Mouse (Mus musculus) megakaryocyte, embryonic 14.5 days (primary cell): Measurements from ENCODE around the gene St6gal1. TPM values are rescaled to one million over a fixed set of nuclear protein-coding genes. Genes with fewer than 3 reads are reported as not detected.

Source experiments
- H3K27me3 ChIP-seq: replicated peaks from 2 replicates; pipeline ENCODE3; 2012; ENCODE audit warnings: inconsistent platforms
- H3K36me3 ChIP-seq: replicated peaks from 2 replicates; pipeline ENCODE3; 2012; ENCODE audit warnings: low read length, inconsistent platforms, mixed read lengths
- H3K4me1 ChIP-seq: 2 replicates; pipeline ENCODE4 v1.6.1; 2012; ENCODE audit warnings: inconsistent platforms
- H3K4me3 ChIP-seq: replicated peaks from 2 replicates; pipeline ENCODE3; 2012; ENCODE audit warnings: moderate library complexity, mild to moderate bottlenecking, inconsistent platforms
- H3K9me3 ChIP-seq: 2 replicates; pipeline ENCODE4 v1.6.1; 2012; ENCODE audit warnings: inconsistent platforms
- FLI1 ChIP-seq: IDR thresholded peaks from 2 replicates; pipeline ENCODE4 v1.6.1; 2012; ENCODE audit warnings: low read length, inconsistent platforms, mixed read lengths
- GATA1 ChIP-seq: IDR thresholded peaks from 3 replicates; pipeline ENCODE4 v1.6.1; 2012; ENCODE audit warnings: mixed read lengths, low read length, inconsistent platforms, borderline replicate concordance
- polyA plus RNA-seq: library from polyadenylated mRNA; stranded (reverse); fragments of >175 nt; gene quantifications from 2 replicates; pipeline ENCODE4 v1.2.3, GENCODE M21; 2012; ENCODE audit warnings: low replicate concordance; ENCODE audit not compliant: insufficient read depth

Gene St6gal1
- polyA plus RNA-seq, 1 experiment: not detected

DNA sequence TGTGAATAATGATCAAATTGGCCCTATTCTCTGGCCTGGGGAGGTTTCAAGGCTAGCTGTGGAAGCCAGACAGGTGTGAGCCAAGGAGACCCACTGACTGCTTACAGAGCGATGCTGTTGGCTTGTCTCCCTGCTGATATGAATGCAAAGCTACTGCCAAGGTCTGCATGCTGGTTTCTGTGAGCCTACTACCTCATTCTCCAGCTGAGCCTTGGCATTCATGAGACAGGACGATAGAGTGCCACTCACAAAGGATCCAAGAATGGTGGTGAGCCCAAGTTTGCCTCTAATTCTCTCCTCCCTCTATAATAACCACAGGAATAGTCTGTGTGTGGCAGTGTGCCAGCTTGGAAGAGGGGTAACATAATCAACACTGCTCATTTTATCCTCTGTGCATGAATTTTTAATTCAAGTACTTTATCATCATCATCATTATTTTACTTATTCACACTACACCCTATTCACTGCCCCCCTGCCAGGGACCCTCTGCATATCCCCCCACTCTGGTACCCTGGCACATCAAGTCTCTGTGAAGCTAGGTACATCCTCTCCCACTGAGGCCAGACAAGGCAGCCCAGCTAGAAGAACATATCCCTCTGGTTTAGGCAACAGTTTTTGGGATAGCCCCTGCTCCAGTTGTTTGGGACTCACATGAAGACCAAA, 139.9 kb downstream of the St6gal1 start:
- Histone ChIP-seq H3K4me3 (no peak overlapping the region), H3K4me1 (no peaks in the 10 kb centered on the region), H3K36me3 (no peaks in the 10 kb centered on the region), H3K27me3 (peaks cover 5% of the 10 kb centered on the region), H3K9me3 (0 out of 2 replicates have a peak, but pooled peaks cover 5% of the 10 kb centered on the region)
- TF ChIP-seq FLI1: no peak
- no peak for TF ChIP-seq GATA1

DNA sequence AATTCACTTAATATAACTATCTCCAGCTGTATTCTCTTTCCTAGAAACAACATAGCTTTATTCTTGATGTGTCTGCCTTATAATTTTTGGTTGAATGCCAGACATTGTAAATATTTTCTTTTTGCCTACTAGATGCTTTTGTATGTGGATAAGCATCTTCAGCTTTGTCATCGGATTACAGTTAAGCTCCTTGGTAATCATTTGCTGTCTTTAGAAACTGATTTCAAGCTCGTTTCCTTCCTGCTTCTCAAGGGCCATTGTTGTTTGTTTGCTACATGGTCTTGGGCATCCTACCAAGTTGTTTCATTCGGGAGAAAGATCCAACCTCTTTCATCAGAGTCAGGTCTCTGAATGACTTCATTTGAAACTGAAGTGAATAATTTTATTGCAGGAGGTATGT, 144.6 kb downstream of the St6gal1 start:
- Histone ChIP-seq H3K27me3 (peaks cover 3% of the 10 kb centered on the region), H3K36me3 (no peaks in the 10 kb centered on the region), H3K4me3 (no peak overlapping the region), H3K4me1 (no peaks in the 10 kb centered on the region), H3K9me3 (peaks cover 9% of the 10 kb centered on the region)
- TF ChIP-seq FLI1: no peak
- no peak for TF ChIP-seq GATA1

DNA sequence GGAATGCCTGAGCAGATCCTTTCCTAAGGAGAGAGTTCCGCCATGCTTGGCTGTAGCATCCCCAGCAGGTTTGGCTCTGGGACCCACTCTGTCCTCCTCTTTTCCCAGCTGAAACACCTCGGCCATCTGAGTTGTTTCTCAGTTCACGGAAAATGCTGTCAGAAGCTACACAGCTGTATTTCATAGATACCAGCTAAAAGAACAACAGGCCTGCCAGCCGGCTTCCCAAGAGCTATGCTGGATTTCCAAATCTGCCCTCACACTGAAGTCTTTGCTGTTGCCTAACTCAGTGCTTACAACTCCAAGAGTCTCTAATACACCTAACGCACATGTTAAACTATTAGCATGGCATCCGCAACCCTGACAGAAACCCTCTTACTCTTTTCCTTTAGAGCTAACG, 146.2 kb downstream of the St6gal1 start:
- Histone ChIP-seq H3K27me3 (no peaks in the 10 kb centered on the region), H3K4me3 (no peak overlapping the region), H3K4me1 (no peaks in the 10 kb centered on the region), H3K36me3 (no peaks in the 10 kb centered on the region), H3K9me3 (peaks cover 11% of the 10 kb centered on the region)
- TF ChIP-seq FLI1 (no peak), GATA1 (no peak)

DNA sequence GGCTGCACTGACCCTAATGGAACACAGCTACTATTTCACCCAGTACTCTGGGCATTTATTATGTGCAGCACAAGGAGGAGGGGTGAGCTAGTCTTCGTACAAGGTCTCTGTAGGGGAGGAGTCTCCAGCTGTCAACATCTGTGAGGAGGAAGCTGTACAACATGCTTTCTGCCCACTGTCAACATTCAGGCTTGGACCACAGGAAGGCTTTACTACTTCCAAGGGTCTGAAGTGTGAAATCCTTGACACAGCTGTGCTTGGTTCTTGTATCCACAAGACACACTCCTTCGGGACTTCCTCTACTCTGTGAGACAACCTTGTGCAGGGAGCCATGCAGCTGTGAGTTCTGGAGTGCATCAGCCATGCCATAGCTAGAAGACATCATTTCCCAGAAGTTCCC, 147.8 kb downstream of the St6gal1 start:
- Histone ChIP-seq H3K27me3 (no peaks in the 10 kb centered on the region), H3K4me3 (no peak overlapping the region), H3K9me3 (peaks cover 11% of the 10 kb centered on the region), H3K4me1 (no peaks in the 10 kb centered on the region), H3K36me3 (no peaks in the 10 kb centered on the region)
- TF ChIP-seq GATA1 (no peak), FLI1 (no peak)

DNA sequence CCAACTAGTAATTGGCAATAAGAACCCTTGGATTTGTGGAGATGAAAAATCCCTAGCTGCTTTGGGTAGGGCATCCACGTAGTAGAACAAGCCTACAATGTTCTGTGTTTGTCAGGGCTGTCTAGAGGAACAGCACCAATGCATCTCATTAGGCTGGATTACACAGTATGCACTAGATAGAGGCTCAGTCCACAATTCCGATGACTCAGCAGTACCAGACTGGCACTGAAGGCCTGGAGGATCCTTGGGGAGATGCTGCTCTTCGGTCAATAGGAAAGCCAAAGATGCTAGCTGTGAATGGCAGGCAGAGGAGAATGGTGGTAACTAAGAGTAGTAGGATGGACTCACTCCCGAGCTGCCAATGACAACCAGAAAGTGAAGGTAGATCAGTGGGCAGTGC, 149.5 kb downstream of the St6gal1 start:
- no peaks in the 10 kb centered on the region for H3K4me1 ChIP-seq
- H3K9me3 ChIP-seq: peaks cover 18% of the 10 kb centered on the region
- no peaks in the 10 kb centered on the region for H3K36me3 ChIP-seq
- no peak overlapping the region for H3K4me3 ChIP-seq
- no peak for TF ChIP-seq FLI1
- no peak for TF ChIP-seq GATA1
- peaks cover 8% of the 10 kb centered on the region for H3K27me3 ChIP-seq

DNA sequence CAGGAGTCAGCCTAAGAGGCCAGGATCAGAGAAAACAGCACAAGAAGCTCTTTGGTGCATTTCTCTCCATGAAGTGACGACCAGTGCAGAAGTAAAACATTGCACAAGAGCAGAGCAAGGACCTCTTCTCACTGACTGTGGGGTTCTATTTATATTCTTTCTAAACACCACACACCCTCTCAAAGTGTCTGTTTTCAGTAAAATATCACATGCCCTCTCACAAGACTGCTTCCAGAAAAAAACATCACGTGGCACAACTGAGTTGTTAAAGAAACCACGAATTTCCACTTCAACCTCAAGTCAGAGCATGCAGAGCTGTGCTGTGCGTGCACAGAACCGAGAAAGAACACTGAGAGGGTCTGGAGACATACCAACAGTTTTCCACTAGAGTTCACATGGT, 150.4 kb downstream of the St6gal1 start:
- TF ChIP-seq FLI1: no peak
- TF ChIP-seq GATA1: no peak
- no peaks in the 10 kb centered on the region for H3K36me3 ChIP-seq
- H3K9me3 ChIP-seq: peaks cover 18% of the 10 kb centered on the region
- H3K4me3 ChIP-seq: no peak overlapping the region
- no peaks in the 10 kb centered on the region for H3K4me1 ChIP-seq
- peaks cover 8% of the 10 kb centered on the region for H3K27me3 ChIP-seq

DNA sequence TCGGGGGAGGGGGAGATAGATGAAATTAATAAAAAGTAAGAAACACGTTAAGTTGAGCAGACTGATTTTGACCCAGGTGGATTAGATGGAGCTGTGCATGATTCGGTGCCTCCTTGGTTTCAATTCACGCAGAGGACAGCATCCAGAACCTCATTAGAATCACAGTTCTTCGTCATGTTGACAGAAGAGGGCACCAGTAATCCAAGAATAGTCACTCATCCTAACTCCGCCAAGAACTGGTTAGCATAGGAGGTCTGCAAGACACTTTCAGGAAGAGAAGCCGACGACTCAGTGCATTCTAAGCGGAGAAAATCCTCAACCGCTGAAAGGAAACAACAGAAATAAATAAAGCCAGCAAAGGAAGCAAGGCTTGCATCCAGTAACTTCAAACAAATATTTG, 151.6 kb downstream of the St6gal1 start:
- no peak overlapping the region for H3K4me3 ChIP-seq
- no peaks in the 10 kb centered on the region for H3K36me3 ChIP-seq
- peaks cover 17% of the 10 kb centered on the region; the same call in 1 of the 2 replicates for H3K9me3 ChIP-seq
- no peaks in the 10 kb centered on the region for H3K4me1 ChIP-seq
- H3K27me3 ChIP-seq: peaks cover 8% of the 10 kb centered on the region
- TF ChIP-seq GATA1: no peak
- TF ChIP-seq FLI1: no peak

DNA sequence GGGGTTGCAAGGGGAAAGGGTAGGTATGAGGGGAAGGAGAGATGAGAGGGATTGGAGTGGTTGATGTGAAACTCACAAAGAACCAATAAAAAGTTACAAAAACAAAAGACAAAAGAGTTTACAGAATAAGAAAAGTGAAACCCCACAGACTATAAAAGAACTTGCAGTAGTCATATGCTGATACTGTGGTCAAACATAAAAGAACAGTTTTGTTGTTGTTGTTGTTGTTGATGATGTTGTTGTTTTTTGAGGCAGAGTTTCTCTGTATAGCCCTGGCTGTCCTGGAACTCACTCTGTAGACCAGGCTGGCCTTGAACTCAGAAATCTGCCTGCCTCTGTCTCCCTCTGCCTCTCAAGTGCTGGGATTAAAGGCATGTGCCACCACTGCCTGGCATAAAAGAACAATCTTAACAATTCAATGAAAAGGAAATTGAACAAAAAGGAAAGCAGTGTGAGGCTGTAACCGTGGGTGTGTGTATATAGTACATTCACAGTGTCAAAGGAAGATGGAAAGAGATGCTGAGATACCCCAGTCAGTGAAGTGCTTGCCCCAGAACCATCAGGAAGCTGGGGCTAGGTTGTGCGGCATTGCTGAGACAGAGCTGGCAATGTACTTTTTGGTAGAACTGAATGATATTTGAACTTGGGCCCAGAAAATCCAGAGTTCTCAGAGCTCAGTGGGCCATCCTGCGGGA, 155.1 kb downstream of the St6gal1 start:
- Histone ChIP-seq H3K36me3 (no peaks in the 10 kb centered on the region), H3K27me3 (peaks cover 9% of the 10 kb centered on the region), H3K4me3 (no peak overlapping the region), H3K9me3 (peaks cover 26% of the 10 kb centered on the region), H3K4me1 (no peaks in the 10 kb centered on the region)
- TF ChIP-seq GATA1 (no peak), FLI1 (no peak)

DNA sequence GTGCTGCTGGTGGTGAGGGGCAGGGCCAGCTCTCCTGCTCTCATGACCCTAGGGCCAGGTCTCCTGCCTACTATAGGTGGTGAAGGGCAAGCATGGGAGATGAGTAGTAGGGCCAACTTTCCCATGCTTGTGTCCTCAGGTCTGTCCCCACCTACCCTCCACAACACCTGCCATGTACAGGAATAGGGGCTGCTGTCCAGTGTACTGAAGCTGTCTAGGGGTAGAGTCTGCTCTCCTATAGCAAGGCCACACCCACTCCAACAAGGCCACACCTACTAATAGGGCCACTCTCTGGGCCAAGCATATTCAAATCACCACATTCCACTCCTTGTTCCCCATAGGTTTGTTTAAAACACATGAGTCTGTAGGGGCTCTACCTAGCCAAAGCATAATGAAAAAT, 159.8 kb downstream of the St6gal1 start:
- TF ChIP-seq FLI1 (no peak), GATA1 (no peak)
- H3K4me3 ChIP-seq: peak overlapping the region; percentile 50
- H3K27me3 ChIP-seq: peaks cover 3% of the 10 kb centered on the region
- H3K9me3 ChIP-seq: peaks cover 22% of the 10 kb centered on the region
- H3K36me3 ChIP-seq: no peaks in the 10 kb centered on the region
- no peaks in the 10 kb centered on the region for H3K4me1 ChIP-seq

DNA sequence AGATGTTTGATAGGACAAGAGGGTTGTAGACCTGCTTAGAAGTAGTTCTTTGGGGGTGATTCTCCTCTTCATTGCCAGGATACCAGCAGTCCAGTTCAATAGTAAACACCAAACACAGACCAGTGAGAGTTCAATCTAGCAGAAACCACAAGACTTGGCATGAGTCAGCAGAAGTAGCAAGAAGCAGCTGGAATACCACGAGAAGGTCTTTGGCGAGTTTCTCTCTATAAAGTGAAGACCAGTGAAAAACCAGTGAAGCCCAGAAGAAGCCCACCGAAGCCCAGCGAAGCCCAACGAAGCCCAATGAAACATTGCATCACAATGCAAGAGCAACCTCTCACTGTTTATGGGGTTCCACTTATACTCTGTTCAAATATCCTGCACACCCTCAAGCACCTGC, 173.4 kb downstream of the St6gal1 start:
- Histone ChIP-seq H3K36me3 (no peaks in the 10 kb centered on the region), H3K4me3 (no peak overlapping the region), H3K27me3 (peaks cover 2% of the 10 kb centered on the region), H3K9me3 (peaks cover 18% of the 10 kb centered on the region), H3K4me1 (peaks cover 28% of the 10 kb centered on the region)
- TF ChIP-seq GATA1 (no peak), FLI1 (no peak)
